Mouse (Mus musculus) hindbrain, embryonic 12.5 days (tissue): Measurements from ENCODE around the gene Fank1. TPM values are rescaled to one million over a fixed set of nuclear protein-coding genes. Genes with fewer than 3 reads are reported as not detected.

Experiments
- ATAC-seq: fragments of 200-750 bp; cut with Nextera tagmentation; 2 replicates; pipeline ENCODE4 v1.8.0; 2017; ENCODE audit warnings: moderate TSS enrichment; ENCODE audit not compliant: low FRiP score
- H3K27ac ChIP-seq: fragments of 300-500 bp; sonication (generic); 2 replicates; pipeline ENCODE4 v1.5.1; 2016; ENCODE audit warnings: mild to moderate bottlenecking
- H3K27me3 ChIP-seq: fragments of 300-500 bp; sonication (generic); 2 replicates; pipeline ENCODE4 v1.6.1; 2016; ENCODE audit warnings: mild to moderate bottlenecking
- H3K36me3 ChIP-seq: fragments of 300-500 bp; sonication (generic); 2 replicates; pipeline ENCODE4 v1.6.1; 2016; ENCODE audit warnings: mild to moderate bottlenecking
- H3K4me1 ChIP-seq: fragments of 300-500 bp; sonication (generic); 2 replicates; pipeline ENCODE4 v1.6.1; 2016
- H3K4me2 ChIP-seq: fragments of 300-500 bp; sonication (generic); replicated peaks from 2 replicates; pipeline ENCODE4 v1.6.1; 2016; ENCODE audit warnings: mild to moderate bottlenecking
- H3K4me3 ChIP-seq: fragments of 300-500 bp; sonication (generic); 2 replicates; pipeline ENCODE4 v1.5.1; 2016; ENCODE audit warnings: mild to moderate bottlenecking
- H3K9ac ChIP-seq: fragments of 300-500 bp; sonication (generic); 2 replicates; pipeline ENCODE4 v1.6.1; 2016; ENCODE audit warnings: mild to moderate bottlenecking, moderate library complexity
- H3K9me3 ChIP-seq: fragments of 300-500 bp; sonication (generic); replicated peaks from 2 replicates; pipeline ENCODE4 v1.6.1; 2016; ENCODE audit warnings: mild to moderate bottlenecking
- WGBS: fragments of 180-500 bp; shearing (Covaris S2); methylation state at CpG from one replicate; pipeline ENCODE4 v1.1.7; 2016; 5-methylcytosine and 5-hydroxymethylcytosine counted together
- polyA plus RNA-seq: library from polyadenylated mRNA; unstranded; fragments of >200 nt; fragmentation: Nextera tagmentation; extraction: Ambion mirVana; gene quantifications from 2 replicates; pipeline ENCODE4 v1.2.1, GENCODE M21; 2016

Gene Fank1
- polyA plus RNA-seq, 1 experiment from 2014 or later = 2.4 TPM

- Histone ChIP-seq H3K4me1 (no peaks in the 10 kb centered on the region), H3K27me3 (no peaks in the 10 kb centered on the region), H3K36me3 (no peaks in the 10 kb centered on the region), H3K9ac (no peak overlapping the region), H3K4me2 (no peak overlapping the region), H3K27ac (no peak overlapping the region), H3K4me3 (no peak overlapping the region), H3K9me3 (no peaks in the 10 kb centered on the region)
- no peak for ATAC-seq
Measured at GRCm38 (mm10) chr7:133850735-133851134, 74.1 kb downstream of the Fank1 start.

- no peaks in the 10 kb centered on the region for H3K9me3 ChIP-seq
- H3K27ac ChIP-seq = no peak overlapping the region
- no peak overlapping the region for H3K4me3 ChIP-seq
- H3K27me3 ChIP-seq = no peaks in the 10 kb centered on the region
- H3K4me2 ChIP-seq = no peak overlapping the region
- H3K9ac ChIP-seq = no peak overlapping the region
- no peaks in the 10 kb centered on the region for H3K4me1 ChIP-seq
- no peaks in the 10 kb centered on the region for H3K36me3 ChIP-seq
- peak; percentile 56; the same call in 1 of the 2 replicates for ATAC-seq
- WGBS = 28% methylated on average over 3 of the region's 3 CpGs
Measured at GRCm38 (mm10) chr7:133856278-133856677, 79.6 kb downstream of the Fank1 start.

- no peak for ATAC-seq
- no peak overlapping the region for H3K9ac ChIP-seq
- H3K27ac ChIP-seq = no peak overlapping the region
- no peak overlapping the region for H3K4me2 ChIP-seq
- WGBS = 93% methylated on average over 3 of the region's 3 CpGs
- no peaks in the 10 kb centered on the region for H3K9me3 ChIP-seq
- H3K36me3 ChIP-seq = no peaks in the 10 kb centered on the region
- no peaks in the 10 kb centered on the region for H3K27me3 ChIP-seq
- no peak overlapping the region for H3K4me3 ChIP-seq
- no peaks in the 10 kb centered on the region for H3K4me1 ChIP-seq
Measured at GRCm38 (mm10) chr7:133858506-133858905, 81.8 kb downstream of the Fank1 start.

- Histone ChIP-seq H3K9me3 (no peaks in the 10 kb centered on the region), H3K4me3 (no peak overlapping the region), H3K36me3 (no peaks in the 10 kb centered on the region), H3K27me3 (no peaks in the 10 kb centered on the region), H3K4me2 (no peak overlapping the region), H3K27ac (no peak overlapping the region), H3K9ac (no peak overlapping the region), H3K4me1 (no peaks in the 10 kb centered on the region)
- 83% methylated on average over 4 of the region's 4 CpGs for WGBS
- no peak for ATAC-seq
Measured at GRCm38 (mm10) chr7:133859548-133859947, 82.9 kb downstream of the Fank1 start.

- no peak overlapping the region for H3K4me3 ChIP-seq
- no peak overlapping the region for H3K9ac ChIP-seq
- no peaks in the 10 kb centered on the region for H3K27me3 ChIP-seq
- ATAC-seq = no peak
- H3K9me3 ChIP-seq = no peaks in the 10 kb centered on the region
- no peaks in the 10 kb centered on the region for H3K36me3 ChIP-seq
- no peak overlapping the region for H3K27ac ChIP-seq
- H3K4me1 ChIP-seq = no peaks in the 10 kb centered on the region
- 91% methylated on average over 6 of the region's 6 CpGs for WGBS
- H3K4me2 ChIP-seq = no peak overlapping the region
Measured at GRCm38 (mm10) chr7:133862233-133862632, 85.6 kb downstream of the Fank1 start.

GRCm38 (mm10) chr7:133862723-133863122, 86.1 kb downstream of the Fank1 start:
- Histone ChIP-seq H3K27ac (no peak overlapping the region), H3K4me2 (no peak overlapping the region), H3K9me3 (no peaks in the 10 kb centered on the region), H3K4me3 (no peak overlapping the region), H3K36me3 (no peaks in the 10 kb centered on the region), H3K9ac (no peak overlapping the region), H3K27me3 (peaks cover 3% of the 10 kb centered on the region; the same call in 1 of the 2 replicates), H3K4me1 (no peaks in the 10 kb centered on the region)
- 91% methylated on average over 5 of the region's 5 CpGs for WGBS
- ATAC-seq = no peak

GRCm38 (mm10) chr7:133863151-133863550, 86.5 kb downstream of the Fank1 start:
- peaks cover 3% of the 10 kb centered on the region; the same call in 1 of the 2 replicates for H3K27me3 ChIP-seq
- ATAC-seq = no peak
- H3K4me2 ChIP-seq = no peak overlapping the region
- 77% methylated on average over 3 of the region's 3 CpGs for WGBS
- no peaks in the 10 kb centered on the region for H3K36me3 ChIP-seq
- H3K9ac ChIP-seq = no peak overlapping the region
- H3K4me1 ChIP-seq = no peaks in the 10 kb centered on the region
- H3K4me3 ChIP-seq = no peak overlapping the region
- H3K9me3 ChIP-seq = no peaks in the 10 kb centered on the region
- H3K27ac ChIP-seq = no peak overlapping the region

GRCm38 (mm10) chr7:133863684-133864083, 87.0 kb downstream of the Fank1 start:
- no peak for ATAC-seq
- H3K9me3 ChIP-seq = no peaks in the 10 kb centered on the region
- no peaks in the 10 kb centered on the region for H3K36me3 ChIP-seq
- no peak overlapping the region for H3K4me3 ChIP-seq
- H3K27me3 ChIP-seq = peaks cover 3% of the 10 kb centered on the region; the same call in 1 of the 2 replicates
- no peaks in the 10 kb centered on the region for H3K4me1 ChIP-seq
- H3K4me2 ChIP-seq = no peak overlapping the region
- H3K9ac ChIP-seq = no peak overlapping the region
- 87% methylated on average over 4 of the region's 4 CpGs for WGBS
- H3K27ac ChIP-seq = no peak overlapping the region

GRCm38 (mm10) chr7:133870265-133870664, 93.6 kb downstream of the Fank1 start:
- Histone ChIP-seq H3K4me1 (no peaks in the 10 kb centered on the region), H3K9ac (no peak overlapping the region), H3K4me3 (no peak overlapping the region), H3K9me3 (no peaks in the 10 kb centered on the region), H3K27ac (no peak overlapping the region), H3K36me3 (no peaks in the 10 kb centered on the region), H3K27me3 (peaks cover 3% of the 10 kb centered on the region; the same call in 1 of the 2 replicates), H3K4me2 (no peak overlapping the region)
- 90% methylated on average over 4 of the region's 4 CpGs for WGBS
- no peak for ATAC-seq

GRCm38 (mm10) chr7:133872701-133873100, 96.0 kb downstream of the Fank1 start:
- no peaks in the 10 kb centered on the region for H3K4me1 ChIP-seq
- 83% methylated on average over 5 of the region's 5 CpGs for WGBS

GRCm38 (mm10) chr7:133876139-133876538, 99.5 kb downstream of the Fank1 start:
- no peak overlapping the region for H3K9ac ChIP-seq
- no peaks in the 10 kb centered on the region for H3K9me3 ChIP-seq
- H3K27ac ChIP-seq = no peak overlapping the region
- H3K4me1 ChIP-seq = no peaks in the 10 kb centered on the region
- no peak for ATAC-seq
- 77% methylated on average over 3 of the region's 3 CpGs for WGBS
- no peaks in the 10 kb centered on the region for H3K27me3 ChIP-seq
- no peak overlapping the region for H3K4me2 ChIP-seq
- no peak overlapping the region for H3K4me3 ChIP-seq
- no peaks in the 10 kb centered on the region for H3K36me3 ChIP-seq

More at GRCm38 (mm10) chr7:133872701-133873100, 96.0 kb downstream of the Fank1 start:
- peaks cover under 1% of the 10 kb centered on the region; the same call in 1 of the 2 replicates for H3K27me3 ChIP-seq
- no peak overlapping the region for H3K4me3 ChIP-seq
- H3K9me3 ChIP-seq = no peaks in the 10 kb centered on the region
- no peak overlapping the region for H3K4me2 ChIP-seq
- ATAC-seq = no peak
- no peaks in the 10 kb centered on the region for H3K36me3 ChIP-seq
- H3K9ac ChIP-seq = no peak overlapping the region
- no peak overlapping the region for H3K27ac ChIP-seq

- no peak overlapping the region for H3K4me2 ChIP-seq
- 79% methylated on average over 17 of the region's 17 CpGs for WGBS
- no peaks in the 10 kb centered on the region for H3K36me3 ChIP-seq
- no peak overlapping the region for H3K4me3 ChIP-seq
- no peak overlapping the region for H3K27ac ChIP-seq
- no peak overlapping the region for H3K9ac ChIP-seq
- H3K9me3 ChIP-seq = no peaks in the 10 kb centered on the region
- no peaks in the 10 kb centered on the region for H3K27me3 ChIP-seq
- no peak for ATAC-seq
- no peaks in the 10 kb centered on the region for H3K4me1 ChIP-seq
Measured at GRCm38 (mm10) chr7:133876646-133877342, 100.1 kb downstream of the Fank1 start.

- no peaks in the 10 kb centered on the region for H3K4me1 ChIP-seq
- WGBS = 96% methylated on average over 8 of the region's 8 CpGs
- H3K36me3 ChIP-seq = no peaks in the 10 kb centered on the region
- H3K27me3 ChIP-seq = no peaks in the 10 kb centered on the region
- H3K9me3 ChIP-seq = no peaks in the 10 kb centered on the region
- H3K4me3 ChIP-seq = no peak overlapping the region
- H3K27ac ChIP-seq = no peak overlapping the region
- no peak overlapping the region for H3K4me2 ChIP-seq
- H3K9ac ChIP-seq = no peak overlapping the region
- ATAC-seq = no peak
Measured at GRCm38 (mm10) chr7:133879761-133880160, 103.1 kb downstream of the Fank1 start.
